Mouse (Mus musculus) embryonic fibroblast, embryonic 13.5 days (primary cell): ENCODE measurements at regions not wholly inside any gene's neighbourhood (a gene's known extent, or its start where the extent isn't known, plus 50 kb on each side); places are given as distances from the start of the nearest gene placed in this dataset.

Experiments
- CTCF ChIP-seq: IDR thresholded peaks from 2 replicates; pipeline ENCODE4 v1.5.1; 2011; ENCODE audit warnings: mild to moderate bottlenecking, control low read depth, low read length, moderate library complexity, borderline replicate concordance; ENCODE audit not compliant: insufficient read depth
- POLR2A ChIP-seq: IDR thresholded peaks from 2 replicates; pipeline ENCODE4 v1.6.1; 2011; ENCODE audit warnings: low read depth, mild to moderate bottlenecking, control low read depth, low read length, moderate library complexity

DNA sequence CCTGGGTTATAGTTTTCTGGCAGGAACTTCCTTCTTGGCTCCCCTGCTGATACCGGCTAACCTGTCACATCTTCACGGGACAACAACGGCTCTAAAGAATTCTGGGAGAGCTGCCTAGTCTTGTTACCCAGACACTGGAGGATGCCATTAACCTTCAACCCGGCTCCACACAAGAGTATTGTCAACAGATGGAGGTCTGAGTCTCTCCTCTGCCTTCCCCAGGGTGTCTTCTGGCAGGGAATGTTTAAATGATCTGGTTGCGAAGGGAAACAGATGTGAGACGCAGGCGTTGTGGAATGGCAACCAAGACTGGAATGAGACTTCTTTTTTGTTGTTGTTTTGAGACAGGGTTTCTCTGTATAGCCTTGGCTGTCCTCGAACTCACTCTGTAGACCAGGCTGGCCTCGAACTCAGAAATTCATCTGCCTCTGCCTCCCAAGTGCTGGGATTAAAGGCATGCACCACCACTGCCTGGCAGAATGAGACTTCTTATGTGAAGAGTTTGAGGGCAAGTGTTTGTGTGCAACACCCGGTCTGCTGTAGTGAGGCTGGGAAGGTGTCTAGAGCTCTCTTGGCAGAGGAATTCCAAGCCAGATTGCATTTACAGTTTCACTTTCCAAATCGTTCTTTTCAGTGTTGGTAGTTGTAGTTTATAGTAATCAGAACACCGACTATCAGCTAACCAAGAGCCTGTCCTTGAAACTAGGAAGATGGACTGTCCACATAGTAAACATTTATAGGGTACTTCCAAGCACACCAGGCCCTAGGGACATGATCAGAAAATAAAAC is 188.2 kb upstream of the Krr1 start:
- no peak for TF ChIP-seq POLR2A
- TF ChIP-seq CTCF = no peak
